Mouse (Mus musculus): ENCODE data around the gene Nhlrc4. TPM values are rescaled to one million over a fixed set of nuclear protein-coding genes. Genes with fewer than 3 reads are reported as not detected.

The Nhlrc4 gene
- polyA plus RNA-seq, 1 experiment from 2014 or later, result not detected

DNA sequence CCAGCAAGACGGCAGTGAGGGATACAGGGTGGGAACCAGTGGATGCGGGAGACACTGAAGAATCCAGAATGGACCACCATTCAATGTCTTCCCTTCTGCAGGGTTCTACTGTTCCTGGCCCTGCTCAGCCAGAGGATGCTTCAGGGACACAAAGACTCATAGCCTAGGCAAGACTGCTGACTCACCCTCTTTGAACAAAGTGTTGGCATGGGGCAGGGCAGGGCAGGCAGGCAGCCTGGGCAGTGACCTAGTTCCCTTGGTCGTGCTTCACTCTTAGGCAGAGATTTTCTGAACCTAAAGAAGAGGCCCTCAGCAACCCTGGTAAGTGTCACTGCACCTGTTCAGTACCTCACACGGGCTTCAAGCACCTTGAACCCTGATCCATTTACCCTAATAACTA is 32.9 kb downstream of the Nhlrc4 start:
- peak; percentile 63 for ATAC-seq (ENCODE audit: low FRiP score, low TSS enrichment)
- no peaks in the 10 kb centered on the region for H3K4me1 ChIP-seq (replicated peaks; ENCODE audit: control insufficient read depth, insufficient read depth)
- 73% methylated on average over 4 of the region's 4 CpGs for WGBS

DNA sequence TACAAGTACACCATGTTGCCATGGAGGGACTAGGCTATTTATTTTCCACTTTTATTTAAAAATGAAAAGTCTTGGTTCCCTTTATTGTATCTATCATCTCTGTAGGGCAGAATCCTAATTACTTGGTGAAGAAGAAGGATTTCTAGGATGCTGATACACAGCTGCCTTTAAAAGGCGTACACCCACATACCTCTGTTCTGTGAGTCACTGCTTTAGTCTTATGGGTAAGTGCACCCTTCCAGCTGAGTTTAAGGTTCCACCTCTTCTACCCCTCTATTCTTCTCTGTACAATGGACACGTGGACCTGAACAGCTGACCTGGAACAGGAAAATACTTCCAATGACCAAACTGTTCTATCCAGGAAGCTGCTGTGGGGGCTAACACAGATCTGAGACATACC is 37.1 kb downstream of the Nhlrc4 start:
- Histone ChIP-seq H3K4me3 (ENCODE audit: low read depth, low read length) (no peak overlapping the region), H3K4me2 (replicated peaks; ENCODE audit: low read depth) (no peak overlapping the region), H3K9me3 (ENCODE audit: control insufficient read depth, low read length) (no peaks in the 10 kb centered on the region), H3K4me1 (replicated peaks; ENCODE audit: control insufficient read depth, insufficient read depth) (no peaks in the 10 kb centered on the region), H3K27ac (replicated peaks) (no peak overlapping the region), H3K9ac (ENCODE audit: low read length) (no peak overlapping the region), H3K36me3 (ENCODE audit: control insufficient read depth, insufficient read depth, low read length) (no peaks in the 10 kb centered on the region), H3K27me3 (ENCODE audit: control insufficient read depth, insufficient read depth, low read length) (no peaks in the 10 kb centered on the region)
- no peak for DNase-seq (ENCODE audit: low spot score)
- TF ChIP-seq EP300 (optimal IDR thresholded peaks at IDR 0.05) (no peak), CTCF (IDR thresholded peaks at IDR 0.05; ENCODE audit: low read depth) (no peak)
- ATAC-seq (ENCODE audit: low FRiP score, low TSS enrichment), result no peak
- WGBS, result 84% methylated on average over 2 of the region's 2 CpGs

More for the DNA sequence above, 32.9 kb downstream of the Nhlrc4 start:
- Histone ChIP-seq H3K9me3 (ENCODE audit: control insufficient read depth, low read length) (no peaks in the 10 kb centered on the region), H3K4me3 (ENCODE audit: low read depth, low read length) (no peak overlapping the region), H3K4me2 (replicated peaks; ENCODE audit: low read depth) (no peak overlapping the region), H3K36me3 (ENCODE audit: control insufficient read depth, insufficient read depth, low read length) (no peaks in the 10 kb centered on the region), H3K27me3 (ENCODE audit: control insufficient read depth, insufficient read depth, low read length) (no peaks in the 10 kb centered on the region), H3K9ac (ENCODE audit: low read length) (no peak overlapping the region), H3K27ac (replicated peaks) (no peak overlapping the region)
- DNase-seq (ENCODE audit: low spot score), result peak; percentile 45
- no peak for TF ChIP-seq EP300 (optimal IDR thresholded peaks at IDR 0.05)
- TF ChIP-seq CTCF (IDR thresholded peaks at IDR 0.05; ENCODE audit: low read depth), result no peak

DNA sequence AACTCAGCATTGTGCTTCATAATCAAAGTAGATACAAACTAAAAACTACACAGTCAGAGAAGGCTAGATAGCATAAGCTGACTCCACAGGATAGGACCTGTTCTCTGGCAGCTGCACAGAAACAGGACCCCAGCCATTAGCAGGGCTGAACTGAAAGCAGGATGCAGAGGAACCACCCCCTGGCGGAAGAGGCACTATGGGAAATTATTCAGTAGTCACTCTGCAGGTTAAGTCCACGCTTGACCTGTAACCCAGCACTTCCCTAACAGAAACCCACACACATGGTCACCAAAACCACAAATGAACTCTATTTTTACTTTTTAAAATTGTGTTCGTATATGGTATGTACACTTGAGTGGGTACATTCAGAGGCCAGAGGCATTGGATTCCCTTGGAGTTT is 41.7 kb downstream of the Nhlrc4 start:
- Histone ChIP-seq H3K9me3 (ENCODE audit: control insufficient read depth, low read length) (no peaks in the 10 kb centered on the region), H3K27me3 (ENCODE audit: control insufficient read depth, insufficient read depth, low read length) (no peaks in the 10 kb centered on the region), H3K9ac (ENCODE audit: low read length) (no peak overlapping the region), H3K4me3 (ENCODE audit: low read depth, low read length) (no peak overlapping the region), H3K27ac (replicated peaks) (no peak overlapping the region), H3K36me3 (ENCODE audit: control insufficient read depth, insufficient read depth, low read length) (no peaks in the 10 kb centered on the region), H3K4me1 (replicated peaks; ENCODE audit: control insufficient read depth, insufficient read depth) (no peaks in the 10 kb centered on the region), H3K4me2 (replicated peaks; ENCODE audit: low read depth) (no peak overlapping the region)
- TF ChIP-seq EP300 (optimal IDR thresholded peaks at IDR 0.05) (no peak), CTCF (IDR thresholded peaks at IDR 0.05; ENCODE audit: low read depth) (no peak)
- ATAC-seq (ENCODE audit: low FRiP score, low TSS enrichment) (no peak), DNase-seq (ENCODE audit: low spot score) (no peak)
- 90% methylated on average over 3 of the region's 3 CpGs for WGBS

DNA sequence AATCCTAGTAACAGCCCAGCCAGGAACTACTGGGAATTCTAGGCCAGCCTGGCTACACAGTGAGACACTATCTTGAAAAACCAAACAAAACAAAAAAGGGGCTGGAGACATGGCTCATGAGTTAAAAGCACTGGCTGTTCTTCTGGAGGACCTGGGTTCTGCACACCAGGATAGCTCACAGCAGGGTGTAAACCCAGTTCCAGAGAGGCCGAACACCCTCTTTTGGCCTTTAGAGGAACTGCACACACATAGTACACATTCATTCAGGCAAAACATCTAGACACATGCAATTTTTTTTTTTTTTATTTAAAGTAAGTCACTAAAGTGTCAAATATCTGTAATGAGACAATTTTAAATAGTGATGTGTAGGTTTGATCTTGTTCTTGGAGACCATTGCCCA is 44.6 kb downstream of the Nhlrc4 start:
- DNase-seq (ENCODE audit: low spot score) (no peak), ATAC-seq (ENCODE audit: low FRiP score, low TSS enrichment) (no peak)
- Histone ChIP-seq H3K27me3 (ENCODE audit: control insufficient read depth, insufficient read depth, low read length) (no peaks in the 10 kb centered on the region), H3K27ac (replicated peaks) (no peak overlapping the region), H3K4me1 (replicated peaks; ENCODE audit: control insufficient read depth, insufficient read depth) (no peaks in the 10 kb centered on the region), H3K36me3 (ENCODE audit: control insufficient read depth, insufficient read depth, low read length) (no peaks in the 10 kb centered on the region), H3K9ac (ENCODE audit: low read length) (no peak overlapping the region), H3K4me2 (replicated peaks; ENCODE audit: low read depth) (no peak overlapping the region), H3K9me3 (ENCODE audit: control insufficient read depth, low read length) (no peaks in the 10 kb centered on the region), H3K4me3 (ENCODE audit: low read depth, low read length) (no peak overlapping the region)
- 0 out of 2 replicates have a peak, but pooled peaks have one; percentile 10 for TF ChIP-seq CTCF (IDR thresholded peaks at IDR 0.05; ENCODE audit: low read depth)
- no peak for TF ChIP-seq EP300 (optimal IDR thresholded peaks at IDR 0.05)
- 92% methylated on average over 1 of the region's 1 CpGs for WGBS

DNA sequence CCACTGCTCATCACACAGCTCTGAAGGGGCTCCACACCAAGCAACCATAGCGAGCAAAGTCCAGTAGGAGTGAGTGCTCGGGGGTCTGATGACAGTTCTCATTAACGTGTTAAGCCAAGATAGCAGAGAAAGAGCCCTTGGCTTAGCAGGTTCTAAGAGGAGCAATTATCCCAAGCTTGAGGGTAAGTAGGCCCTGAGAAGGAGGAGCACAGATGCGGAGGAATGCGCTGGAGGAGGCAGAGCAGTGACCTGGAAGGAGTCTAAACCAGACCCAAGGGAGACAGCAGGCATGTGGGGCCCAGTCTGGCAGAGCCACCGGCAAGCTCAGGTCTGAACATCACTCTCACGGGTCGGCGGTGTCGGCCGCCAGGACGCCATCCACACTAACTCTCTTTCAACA is 48.9 kb downstream of the Nhlrc4 start:
- Histone ChIP-seq H3K4me3 (ENCODE audit: low read depth, low read length) (no peak overlapping the region), H3K4me2 (replicated peaks; ENCODE audit: low read depth) (no peak overlapping the region), H3K27ac (replicated peaks) (no peak overlapping the region), H3K27me3 (ENCODE audit: control insufficient read depth, insufficient read depth, low read length) (no peaks in the 10 kb centered on the region), H3K4me1 (replicated peaks; ENCODE audit: control insufficient read depth, insufficient read depth) (no peaks in the 10 kb centered on the region), H3K9me3 (ENCODE audit: control insufficient read depth, low read length) (no peaks in the 10 kb centered on the region), H3K36me3 (ENCODE audit: control insufficient read depth, insufficient read depth, low read length) (no peaks in the 10 kb centered on the region), H3K9ac (ENCODE audit: low read length) (no peak overlapping the region)
- no peak for TF ChIP-seq CTCF (IDR thresholded peaks at IDR 0.05; ENCODE audit: low read depth)
- TF ChIP-seq EP300 (optimal IDR thresholded peaks at IDR 0.05), result no peak
- WGBS, result 76% methylated on average over 12 of the region's 12 CpGs
- no peak for DNase-seq (ENCODE audit: low spot score)
- ATAC-seq (ENCODE audit: low FRiP score, low TSS enrichment), result no peak

DNA sequence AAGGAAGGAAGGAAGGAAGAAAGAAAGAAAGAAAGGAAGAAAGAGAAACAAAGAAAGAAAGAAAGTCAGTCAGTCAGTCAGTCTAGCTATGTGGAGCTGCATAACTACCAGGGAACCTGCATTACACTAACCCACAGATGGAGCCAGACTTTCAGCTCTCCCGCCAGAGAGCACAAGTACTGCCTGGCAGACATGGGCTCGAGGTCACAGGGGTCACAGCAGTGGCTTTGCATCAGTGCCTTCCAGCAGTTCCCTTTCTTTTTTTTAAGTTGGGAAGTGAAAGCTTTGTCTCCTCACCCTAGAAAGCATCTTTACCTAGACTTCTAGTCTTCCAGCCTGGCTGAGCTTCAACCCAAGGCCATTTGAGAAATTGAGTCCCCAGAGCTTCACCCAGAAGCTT is 49.3 kb downstream of the Nhlrc4 start:
- no peak overlapping the region for H3K27ac ChIP-seq (replicated peaks)
- H3K4me1 ChIP-seq (replicated peaks; ENCODE audit: control insufficient read depth, insufficient read depth), result no peaks in the 10 kb centered on the region
- WGBS, result 62% methylated on average over 2 of the region's 2 CpGs
- no peaks in the 10 kb centered on the region for H3K9me3 ChIP-seq (ENCODE audit: control insufficient read depth, low read length)
- ATAC-seq (ENCODE audit: low FRiP score, low TSS enrichment) (no peak), DNase-seq (ENCODE audit: low spot score) (no peak)
- no peaks in the 10 kb centered on the region for H3K27me3 ChIP-seq (ENCODE audit: control insufficient read depth, insufficient read depth, low read length)
- H3K4me3 ChIP-seq (ENCODE audit: low read depth, low read length), result no peak overlapping the region
- no peaks in the 10 kb centered on the region for H3K36me3 ChIP-seq (ENCODE audit: control insufficient read depth, insufficient read depth, low read length)
- no peak for TF ChIP-seq CTCF (IDR thresholded peaks at IDR 0.05; ENCODE audit: low read depth)
- TF ChIP-seq EP300 (optimal IDR thresholded peaks at IDR 0.05), result no peak
- no peak overlapping the region for H3K4me2 ChIP-seq (replicated peaks; ENCODE audit: low read depth)
- H3K9ac ChIP-seq (ENCODE audit: low read length), result no peak overlapping the region

All from stomach, postnatal 0 days (tissue).